Mouse (Mus musculus) ES-E14 (cell line): ENCODE data around the gene Phyhd1. TPM values are rescaled to one million over a fixed set of nuclear protein-coding genes. Genes with fewer than 3 reads are reported as not detected.
A peak's percentile ranks its signal among the peaks of the same experiment; 100 is the strongest.

Source experiments
- DNase-seq: peaks from one replicate; pipeline ENCODE4 v3.0.0-alpha.2; 2013; ENCODE audit warnings: low read depth, low spot score
- H3K27ac ChIP-seq: 2 replicates; pipeline ENCODE4 v1.5.1; 2012; ENCODE audit warnings: low read depth, mild to moderate bottlenecking, low read length, moderate library complexity, mixed read lengths; ENCODE audit not compliant: poor library complexity, insufficient read depth, severe bottlenecking
- H3K36me3 ChIP-seq: 2 replicates; pipeline ENCODE4 v1.6.1; 2012; ENCODE audit warnings: mild to moderate bottlenecking, low read length, moderate library complexity, mixed read lengths; ENCODE audit not compliant: control insufficient read depth, poor library complexity, insufficient read depth, severe bottlenecking
- H3K4me1 ChIP-seq, 2 experiments: fragments of 150-350 bp in 1 of 2; sonication (generic) in 1 of 2; 2 replicates each; pipeline ENCODE4 v1.6.1; 2012; ENCODE audit warnings: low read length in 2 of 2, mild to moderate bottlenecking in 1 of 2, mixed read lengths in 1 of 2; ENCODE audit not compliant: control insufficient read depth in 2 of 2, insufficient read depth in 2 of 2, poor library complexity in 1 of 2
- H3K4me3 ChIP-seq, 2 experiments: fragments of 150-350 bp in 1 of 2; sonication (generic) in 1 of 2; 2 replicates each; pipeline ENCODE4 v1.5.1; 2012; ENCODE audit warnings: low read length in 2 of 2, low read depth in 1 of 2, mild to moderate bottlenecking in 1 of 2, mixed read lengths in 1 of 2; ENCODE audit not compliant: insufficient read depth in 1 of 2, poor library complexity in 1 of 2, severe bottlenecking in 1 of 2
- H3K9ac ChIP-seq: 2 replicates; pipeline ENCODE4 v1.6.1; 2012; ENCODE audit warnings: low read depth, mild to moderate bottlenecking, low read length, mixed read lengths; ENCODE audit not compliant: poor library complexity, insufficient read depth, severe bottlenecking
- H3K9me3 ChIP-seq: fragments of 150-350 bp; sonication (generic); 2 replicates; pipeline ENCODE4 v1.6.1; 2012; ENCODE audit warnings: low read depth, mild to moderate bottlenecking, low read length; ENCODE audit not compliant: control insufficient read depth, insufficient read depth
- CHD2 ChIP-seq: IDR thresholded peaks from 2 replicates; pipeline ENCODE4 v1.6.1; 2014; ENCODE audit warnings: mild to moderate bottlenecking, low read depth, low read length, inconsistent platforms
- HCFC1 ChIP-seq: IDR thresholded peaks from 2 replicates; pipeline ENCODE4 v1.6.1; 2012; ENCODE audit warnings: low read length, inconsistent platforms, borderline replicate concordance; ENCODE audit not compliant: insufficient read depth
- MAFK ChIP-seq: IDR thresholded peaks from 2 replicates; pipeline ENCODE4 v1.6.1; 2014; ENCODE audit warnings: mild to moderate bottlenecking, low read depth, low read length, inconsistent platforms; ENCODE audit not compliant: insufficient read depth
- ZC3H11A ChIP-seq: IDR thresholded peaks from 2 replicates; pipeline ENCODE4 v1.6.1; 2012; ENCODE audit warnings: low read depth, mild to moderate bottlenecking, inconsistent platforms, low read length, borderline replicate concordance
- ZNF384 ChIP-seq: IDR thresholded peaks from 2 replicates; pipeline ENCODE4 v1.6.1; 2012; ENCODE audit warnings: low read depth, low read length, inconsistent platforms
- in situ Hi-C, 2 experiments: fragments of 600-800 bp; cut with MboI; formaldehyde crosslinking; loops; one replicate each; pipeline ENCODE4 v1.15.1; 2025; ENCODE audit warnings: low sequenced_read_pairs in 2 of 2, inconsistent platforms in 1 of 2; ENCODE audit not compliant: unreplicated experiment in 2 of 2
- total RNA-seq: library from RNA; depleted of rRNA; stranded (reverse); fragments of 300-350 nt; gene quantifications from 2 replicates; pipeline ENCODE4 v1.2.3, GENCODE M21; 2012

Gene Phyhd1
- total RNA-seq, 1 experiment, result 2.7 TPM

- no peak within 1 kb of the TSS for H3K4me3 ChIP-seq
- no peak within 1 kb of the TSS for H3K27ac ChIP-seq
- DNase-seq, result no peak
- H3K9ac ChIP-seq, result no peak within 1 kb of the TSS
- H3K9me3 ChIP-seq, result no peaks in the 10 kb centered on the region
- no peaks in the 10 kb centered on the region for H3K36me3 ChIP-seq
- in situ Hi-C loops, result no loop called here
- peaks cover 0 to 3% of the 10 kb centered on the region in 2 experiments; a peak in 1 of 4 replicates for H3K4me1 ChIP-seq
- TF ChIP-seq CHD2 (no peak), ZNF384 (no peak), ZC3H11A (no peak), HCFC1 (no peak), MAFK (no peak)
These were observed 14.7 kb downstream of the Phyhd1 start, which contains the start of gene Gm28038 for GRCm38 (mm10) chr2:30280743-30281142. Gene Gm28038, plus strand, starts transcription at chr2:30281043.

GRCm38 (mm10) chr2:30281651-30282050 lies 15.6 kb downstream of the Phyhd1 start:
- Histone ChIP-seq H3K9ac (no peak overlapping the region), H3K27ac (no peak overlapping the region), H3K4me3 (no peak overlapping the region), H3K9me3 (no peaks in the 10 kb centered on the region), H3K4me1 (peaks cover 0 to 3% of the 10 kb centered on the region in 2 experiments; a peak in 1 of 4 replicates), H3K36me3 (no peaks in the 10 kb centered on the region)
- TF ChIP-seq ZC3H11A, result no peak
- TF ChIP-seq MAFK, result no peak
- no peak for TF ChIP-seq ZNF384
- DNase-seq, result no peak
- in situ Hi-C loops, result no loop called here

- DNase-seq, result no peak
- Histone ChIP-seq H3K27ac (no peak overlapping the region), H3K9ac (no peak overlapping the region), H3K9me3 (no peaks in the 10 kb centered on the region), H3K36me3 (no peaks in the 10 kb centered on the region), H3K4me3 (no peak overlapping the region), H3K4me1 (peaks cover 0 to 3% of the 10 kb centered on the region in 2 experiments; a peak in 1 of 4 replicates)
- no peak for TF ChIP-seq MAFK
- TF ChIP-seq CHD2, result no peak
- no peak for TF ChIP-seq ZNF384
- TF ChIP-seq HCFC1, result no peak
- TF ChIP-seq ZC3H11A, result no peak
- in situ Hi-C loops, result no loop called here
These were observed 17.2 kb downstream of the Phyhd1 start for GRCm38 (mm10) chr2:30283193-30283592.

GRCm38 (mm10) chr2:30285004-30285403 lies 19.0 kb downstream of the Phyhd1 start:
- no peak overlapping the region for H3K9ac ChIP-seq
- no peaks in the 10 kb centered on the region for H3K9me3 ChIP-seq
- peak overlapping the region; percentile 78 to 81; a peak in 1 of 4 replicates for H3K4me3 ChIP-seq
- in situ Hi-C loops, result no loop called here
- H3K27ac ChIP-seq, result no peak overlapping the region
- peaks cover 0 to 3% of the 10 kb centered on the region in 2 experiments; a peak in 1 of 4 replicates for H3K4me1 ChIP-seq
- DNase-seq, result no peak
- TF ChIP-seq CHD2 (no peak), ZNF384 (no peak), HCFC1 (no peak), MAFK (no peak), ZC3H11A (no peak)
- H3K36me3 ChIP-seq, result no peaks in the 10 kb centered on the region

GRCm38 (mm10) chr2:30285416-30286181 lies 19.6 kb downstream of the Phyhd1 start:
- peaks cover 0 to 3% of the 10 kb centered on the region in 2 experiments; a peak in 1 of 4 replicates for H3K4me1 ChIP-seq
- TF ChIP-seq ZNF384 (no peak), MAFK (no peak), ZC3H11A (no peak), HCFC1 (no peak), CHD2 (no peak)
- H3K4me3 ChIP-seq, result peak overlapping the region; percentile 78 to 81
- no peaks in the 10 kb centered on the region for H3K36me3 ChIP-seq
- H3K9me3 ChIP-seq, result no peaks in the 10 kb centered on the region
- H3K27ac ChIP-seq, result no peak overlapping the region
- DNase-seq, result no peak
- peak overlapping the region; percentile 75 for H3K9ac ChIP-seq
- in situ Hi-C loops, result no loop called here
